Mouse (Mus musculus): ENCODE measurements around the gene Prdx2. TPM values are rescaled to one million over a fixed set of nuclear protein-coding genes. Genes with fewer than 3 reads are reported as not detected.

The Prdx2 gene
- total RNA-seq, 2 experiments from 2014 or later, result 740 to 761 TPM

DNA sequence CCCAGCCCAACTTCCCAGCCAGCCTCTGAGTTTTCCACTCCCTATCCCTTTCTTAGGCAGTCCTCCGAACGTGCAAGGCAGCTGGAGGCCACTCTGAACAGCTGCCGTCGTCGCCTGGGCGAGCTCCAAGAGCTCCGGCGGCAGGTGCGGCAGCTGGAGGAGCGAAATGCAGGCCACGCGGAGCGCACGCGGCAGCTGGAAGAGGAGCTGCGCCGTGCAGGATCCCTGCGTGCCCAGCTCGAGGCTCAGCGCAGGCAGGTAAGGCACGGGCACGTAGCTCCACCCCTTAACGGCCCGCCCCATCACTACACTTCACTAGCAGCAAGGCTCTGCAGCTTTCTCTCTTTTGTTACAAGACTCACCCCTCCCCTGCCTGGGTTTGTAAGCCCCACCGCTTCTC is 26.3 kb downstream of the Prdx2 start:
- no peak for DNase-seq (ENCODE audit: low spot score in 2 of 2)

DNA sequence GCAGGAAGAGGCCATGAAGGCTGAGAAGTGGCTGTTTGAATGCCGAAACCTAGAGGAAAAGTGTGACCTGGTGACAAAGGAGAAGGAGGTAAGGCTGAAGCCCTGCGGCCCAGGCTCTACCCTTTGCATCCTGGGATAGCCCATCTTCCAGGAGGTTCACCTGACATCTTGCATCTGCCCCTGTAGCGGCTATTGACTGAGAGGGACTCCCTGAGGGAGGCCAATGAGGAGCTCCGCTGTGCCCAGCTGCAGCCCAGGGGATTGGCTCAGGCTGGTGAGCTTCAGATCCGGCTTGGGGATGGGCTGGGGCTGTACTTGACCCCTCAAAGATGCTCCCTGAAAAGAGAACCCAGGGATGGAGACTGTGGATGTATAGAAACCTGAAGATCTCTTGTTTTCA is 27.6 kb downstream of the Prdx2 start:
- DNase-seq (ENCODE audit: low spot score in 2 of 2), result no peak

DNA sequence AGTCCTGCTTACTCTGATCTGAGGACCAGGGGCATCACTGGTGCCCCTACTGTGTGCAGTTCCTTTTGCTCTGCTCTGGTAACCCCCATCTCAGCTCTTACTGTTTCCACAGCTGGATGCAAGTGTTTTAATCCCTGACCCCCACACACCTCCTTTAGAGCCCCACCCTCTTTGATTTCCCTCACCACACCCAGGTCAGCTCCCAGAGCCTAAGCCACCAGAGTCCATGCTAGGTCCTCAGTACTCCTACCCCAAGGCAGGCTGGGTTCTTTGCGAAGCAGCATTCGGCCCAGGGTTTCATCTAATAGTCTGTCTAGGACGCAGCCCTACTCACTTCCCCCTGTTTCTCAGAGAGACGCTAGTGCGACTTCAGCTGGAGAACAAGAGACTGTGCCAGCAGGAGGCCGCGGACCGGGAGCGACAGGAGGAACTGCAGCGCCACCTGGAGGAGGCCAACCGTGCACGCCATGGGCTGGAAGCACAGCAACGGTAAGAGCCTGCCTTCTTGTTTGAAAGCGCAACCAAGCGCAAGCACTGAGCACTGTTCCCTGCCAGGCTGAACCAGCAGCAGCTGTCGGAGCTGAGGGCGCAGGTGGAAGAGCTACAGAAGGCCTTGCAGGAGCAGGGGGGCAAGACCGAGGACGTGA is 28.4 kb downstream of the Prdx2 start:
- peak; percentile 90 to 93 for DNase-seq (ENCODE audit: low spot score in 2 of 2)

DNA sequence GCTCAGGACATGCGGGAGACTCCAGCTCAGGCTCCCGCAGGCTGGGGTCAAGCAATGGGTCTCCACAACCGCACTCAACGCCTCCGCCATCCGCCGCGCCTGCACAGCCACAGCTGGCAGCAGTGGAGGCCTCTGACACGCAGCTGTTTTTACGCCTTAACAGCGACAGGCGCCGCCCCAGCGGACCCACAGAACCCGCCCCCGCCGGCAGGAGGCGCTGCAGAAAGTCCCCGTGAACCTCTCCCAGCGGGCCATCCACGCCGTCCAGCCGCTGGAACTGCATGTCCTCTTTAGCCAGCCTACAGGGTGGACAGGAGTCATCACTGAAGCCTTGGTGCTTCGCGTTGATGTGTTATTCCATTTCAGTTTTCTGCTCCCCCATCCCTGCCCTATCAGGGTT is 38.3 kb downstream of the Prdx2 start:
- DNase-seq (ENCODE audit: low spot score in 2 of 2), result peak in 1 of 2 experiments; percentile 50

DNA sequence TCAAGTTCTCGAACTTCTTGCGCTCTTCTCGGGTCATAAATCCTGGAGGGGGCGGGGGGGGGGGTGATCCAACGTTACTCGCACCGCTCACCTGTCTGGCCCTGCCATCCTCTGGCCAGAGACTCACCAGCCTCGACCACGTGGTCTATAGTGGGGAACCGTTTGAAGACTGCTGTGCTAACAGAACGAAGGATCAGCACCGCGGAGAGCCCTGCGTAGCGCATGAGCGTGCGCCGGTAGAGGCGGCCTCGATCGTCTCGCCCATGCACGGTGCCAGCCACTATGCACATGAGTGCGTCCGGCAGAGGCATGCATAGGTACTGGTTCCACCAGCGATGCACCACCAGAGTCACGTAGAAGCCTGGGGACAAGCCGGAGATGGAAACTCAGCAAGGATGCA is 41.9 kb downstream of the Prdx2 start:
- no peak for DNase-seq (ENCODE audit: low spot score in 2 of 2)

DNA sequence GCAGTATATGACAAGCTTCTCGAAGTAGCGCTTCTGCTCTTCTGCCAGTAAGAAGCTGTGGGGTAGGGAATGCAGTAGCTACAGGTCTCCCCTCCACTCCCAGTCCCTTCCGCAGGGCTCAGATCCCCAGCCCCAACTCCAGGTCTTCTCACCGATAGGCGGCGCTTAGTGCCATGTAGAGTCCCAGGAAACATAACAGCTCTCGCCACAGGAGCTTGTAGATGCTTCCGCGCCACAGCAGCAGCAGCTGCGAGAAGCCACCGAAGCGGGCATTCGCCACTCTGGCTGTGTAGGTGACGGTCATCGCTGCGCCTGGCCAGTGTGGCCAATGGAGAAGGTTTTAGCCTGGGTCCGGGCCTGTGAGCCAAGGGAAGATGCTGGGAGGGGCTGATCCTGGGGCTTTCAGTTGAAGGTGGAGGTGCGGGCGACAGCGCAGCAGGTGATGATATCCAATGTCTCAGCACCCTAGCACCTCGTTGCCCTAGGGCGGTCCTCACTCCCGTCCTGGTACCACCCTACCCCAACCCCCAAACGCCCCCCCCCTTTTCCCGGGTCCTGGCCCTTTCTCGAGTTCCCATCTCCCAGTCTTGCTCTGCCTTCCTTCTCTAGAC is 43.9 kb downstream of the Prdx2 start:
- peak; percentile 63 to 66 for DNase-seq (ENCODE audit: low spot score in 2 of 2)

DNA sequence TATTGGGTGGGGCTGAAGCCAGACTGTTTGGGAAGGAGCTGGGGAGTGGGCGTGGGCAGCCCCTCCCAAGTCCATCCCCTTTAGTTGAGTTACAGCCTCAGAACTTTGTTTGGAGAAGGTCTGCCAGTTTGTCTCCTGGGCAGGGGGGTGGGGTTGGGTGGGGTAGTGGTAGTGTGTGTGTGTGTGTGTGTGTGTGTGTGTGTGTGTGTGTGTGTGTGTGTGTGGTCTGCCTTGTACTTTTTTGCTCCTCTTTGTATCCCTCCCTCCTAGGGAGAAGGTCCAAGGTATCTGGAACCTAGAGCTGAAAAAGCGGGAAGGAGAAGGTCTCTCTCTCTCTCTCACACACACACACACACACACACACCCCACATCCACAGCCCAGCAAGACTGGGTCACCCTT is 45.0 kb downstream of the Prdx2 start, which contains the start of gene Best2:
Gene Best2, minus strand, starts transcription at position 101 of the 400 bp plus-strand sequence.
- DNase-seq (ENCODE audit: low spot score in 2 of 2), result no peak

DNA sequence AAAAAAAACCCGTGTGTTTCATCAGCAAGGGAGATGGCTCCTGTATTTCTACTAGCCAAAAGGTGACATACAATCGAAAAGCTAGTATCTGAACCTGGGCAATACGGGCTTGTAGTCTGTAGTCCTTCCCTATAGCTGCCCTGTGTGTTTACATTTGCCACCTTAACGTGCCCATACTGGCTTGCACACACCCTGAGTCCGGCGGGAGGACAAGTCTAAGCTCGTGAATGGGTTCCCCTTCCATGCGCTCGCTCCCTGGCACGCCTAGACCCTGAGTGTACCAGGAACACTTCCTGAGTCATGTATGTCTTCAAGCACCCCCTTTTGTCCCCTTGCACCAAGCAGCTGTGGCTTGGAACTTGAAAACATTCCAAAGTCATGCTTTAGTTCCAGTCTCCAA is 47.3 kb downstream of the Prdx2 start:
- no peak for DNase-seq (ENCODE audit: low spot score in 2 of 2)

DNA sequence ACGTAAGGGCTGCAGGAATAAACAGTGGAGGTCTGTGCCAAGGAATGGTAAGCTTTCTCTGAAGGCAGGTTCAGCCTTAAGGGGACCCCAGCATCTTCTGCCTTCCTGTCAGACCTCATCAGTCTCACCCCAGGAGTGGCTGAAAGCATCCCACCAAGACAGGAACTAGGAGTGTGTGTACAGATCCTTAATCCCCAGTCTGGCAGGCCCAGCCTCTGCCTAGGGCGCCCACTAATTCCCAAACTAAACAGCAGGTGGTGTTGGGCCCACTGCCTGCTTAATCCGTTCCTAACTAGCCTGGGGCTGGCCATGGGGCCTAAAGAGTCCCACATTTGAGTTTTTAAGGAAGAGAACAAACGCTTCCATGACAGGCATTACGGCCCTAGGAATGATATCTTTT is 47.8 kb downstream of the Prdx2 start:
- no peak for DNase-seq (ENCODE audit: low spot score in 2 of 2)

DNA sequence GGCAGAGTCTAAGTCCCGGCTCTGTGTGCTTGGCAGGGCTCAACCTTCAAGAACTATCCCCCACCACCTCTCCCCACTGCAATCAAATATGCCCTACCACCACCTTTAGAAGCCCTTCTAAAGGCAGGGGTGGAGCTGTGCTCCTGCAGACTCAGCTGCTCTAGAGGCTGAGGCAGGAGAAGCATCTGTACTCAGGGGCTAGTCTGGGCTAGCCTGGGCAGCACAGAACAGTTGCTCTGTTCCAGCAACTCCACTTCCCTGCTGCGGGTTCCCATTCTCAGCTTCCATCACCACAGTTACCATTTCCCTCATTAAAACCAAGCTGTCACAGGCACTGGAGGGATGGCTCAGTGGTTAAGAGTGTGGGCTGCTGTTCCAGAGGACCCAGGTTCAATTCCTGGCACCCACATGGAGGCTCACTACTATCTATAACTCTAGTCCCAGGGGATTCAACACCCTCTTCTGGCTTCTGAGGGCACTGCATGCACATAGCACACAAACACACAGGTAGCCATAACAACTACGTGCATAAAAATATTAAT is 52.2 kb downstream of the Prdx2 start:
- DNase-seq (ENCODE audit: low spot score in 2 of 2), result no peak

DNA sequence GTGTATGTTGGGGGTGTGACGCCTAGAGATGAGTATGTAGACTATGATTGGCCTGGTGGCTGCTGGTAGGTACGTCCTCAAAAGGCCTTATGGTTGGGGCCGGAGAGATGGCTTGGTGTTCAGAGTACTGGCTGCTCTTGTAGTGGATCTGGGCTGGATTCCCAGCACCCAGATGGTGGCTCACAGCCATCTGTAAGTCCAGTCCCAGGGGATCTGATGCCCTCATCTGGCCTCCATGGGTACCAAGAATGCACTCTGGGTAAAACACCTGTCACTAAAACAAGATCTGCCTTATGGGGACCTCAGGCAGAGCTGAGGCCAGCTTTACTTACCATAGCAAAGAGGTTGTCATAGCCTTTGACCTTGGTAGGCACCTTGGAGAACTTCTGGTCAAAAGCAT is 54.5 kb downstream of the Prdx2 start:
- no peak for DNase-seq (ENCODE audit: low spot score in 2 of 2)

Small RNA genes within 50 kb of the gene (microRNA-seq; reads per million reads assigned to microRNA genes)
- gene Gm24197 (ENCODE audit: borderline number of aligned reads in 2 of 2), result 0 to 0.61 reads per million in 2 experiments

Other genes starting within 250 kb of the Prdx2 start
- gene G430095P16Rik, start 246.6 kb upstream of the Prdx2 start, total RNA-seq (2021), result under 1 TPM; 0.45 to 0.76 TPM
- 100 to 1,000 TPM in 1 of 2 experiments, 10 to 100 TPM in 1; 92.2 to 127 TPM for gene Nfix, start 169.2 kb upstream of the Prdx2 start, total RNA-seq (2021)
- gene Dand5, start 146.8 kb upstream of the Prdx2 start, total RNA-seq (2021), result 10 to 100 TPM; 10.6 to 10.8 TPM
- gene Gadd45gip1, start 138.1 kb upstream of the Prdx2 start, total RNA-seq (2021), result 10 to 100 TPM; 62.0 to 71.1 TPM
- gene Rad23a, start 128.9 kb upstream of the Prdx2 start, total RNA-seq (2021), result 100 to 1,000 TPM; 109 to 113 TPM
- gene Calr, start 122.7 kb upstream of the Prdx2 start, total RNA-seq (2021), result 100 to 1,000 TPM; 606 to 686 TPM
- gene Farsa, start 112.6 kb upstream of the Prdx2 start, total RNA-seq (2021), result 10 to 100 TPM; 58.8 to 69.6 TPM
- 1 to 10 TPM; 6.9 to 9.4 TPM for gene Syce2, start 97.5 kb upstream of the Prdx2 start, total RNA-seq (2021)
- 10 to 100 TPM; 52.4 to 56.5 TPM for gene Gcdh, start 75.7 kb upstream of the Prdx2 start, total RNA-seq (2021)
- not detected for gene Klf1, start 67.7 kb upstream of the Prdx2 start, total RNA-seq (2021)
- gene Dnase2a, start 61.0 kb upstream of the Prdx2 start, total RNA-seq (2021), result 10 to 100 TPM; 11.2 to 12.5 TPM
- 1 to 10 TPM; 2.1 to 3.1 TPM for gene Mast1, start 32.2 kb upstream of the Prdx2 start, total RNA-seq (2021)
- under 1 TPM in 1 of 2 experiments, not detected in 1; 0.16 TPM for gene Rtbdn, start 22.6 kb upstream of the Prdx2 start, total RNA-seq (2021)
- 1 to 10 TPM; 1.9 TPM for gene Gm49661, start 154 bp upstream of the Prdx2 start, total RNA-seq (2021)
- 100 to 1,000 TPM in 1 of 2 experiments, 10 to 100 TPM in 1; 80.9 to 131 TPM for gene Rnaseh2a, start 180 bp downstream of the Prdx2 start, total RNA-seq (2021)
- 10 to 100 TPM; 27.1 to 28.5 TPM for gene Junb, start 9.1 kb downstream of the Prdx2 start, total RNA-seq (2021)
- 1 to 10 TPM; 6.3 to 7.2 TPM for gene Hook2, start 21.0 kb downstream of the Prdx2 start, total RNA-seq (2021)
- not detected for gene Best2, start 44.9 kb downstream of the Prdx2 start, total RNA-seq (2021)
- 100 to 1,000 TPM in 1 of 2 experiments, 10 to 100 TPM in 1; 89.2 to 100 TPM for gene Asna1, start 55.7 kb downstream of the Prdx2 start, total RNA-seq (2021)
- 100 to 1,000 TPM; 162 to 192 TPM for gene Trir, start 57.2 kb downstream of the Prdx2 start, total RNA-seq (2021)
- 10 to 100 TPM; 67.8 to 80.4 TPM for gene Tnpo2, start 67.3 kb downstream of the Prdx2 start, total RNA-seq (2021)
- 10 to 100 TPM; 11.1 to 18.1 TPM for gene Fbxw9, start 90.5 kb downstream of the Prdx2 start, total RNA-seq (2021)
- gene Gm5741, start 98.4 kb downstream of the Prdx2 start, total RNA-seq (2021), result not detected
- gene Dhps, start 102.2 kb downstream of the Prdx2 start, total RNA-seq (2021), result 10 to 100 TPM; 25.5 to 26.4 TPM
- 10 to 100 TPM; 72.6 to 87.7 TPM for gene Wdr83os, start 111.2 kb downstream of the Prdx2 start, total RNA-seq (2021)
- 10 to 100 TPM; 21.1 to 23.1 TPM for gene Wdr83, start 111.7 kb downstream of the Prdx2 start, total RNA-seq (2021)
- 10 to 100 TPM; 43.2 to 51.8 TPM for gene Man2b1, start 113.7 kb downstream of the Prdx2 start, total RNA-seq (2021)
- gene Zfp791, start 153.5 kb downstream of the Prdx2 start, total RNA-seq (2021), result 1 to 10 TPM; 2.2 TPM
- gene Cks1brt, start 182.3 kb downstream of the Prdx2 start, total RNA-seq (2021), result not detected

All from adrenal gland, adult 18-20 months (tissue).